Mouse (Mus musculus) ovary, adult 2 months (tissue): Measurements from ENCODE around the gene Ube2i. TPM values are rescaled to one million over a fixed set of nuclear protein-coding genes. Genes with fewer than 3 reads are reported as not detected.

Experiments used
- polyA plus RNA-seq: library from polyadenylated mRNA; depleted of rRNA; stranded (reverse); fragments of >200 nt; gene quantifications from 2 replicates; pipeline ENCODE4 v1.2.3, GENCODE M21; 2012; rRNA removed

Ube2i gene
- 112 and 129 TPM in 2 replicates for polyA plus RNA-seq

DNA sequence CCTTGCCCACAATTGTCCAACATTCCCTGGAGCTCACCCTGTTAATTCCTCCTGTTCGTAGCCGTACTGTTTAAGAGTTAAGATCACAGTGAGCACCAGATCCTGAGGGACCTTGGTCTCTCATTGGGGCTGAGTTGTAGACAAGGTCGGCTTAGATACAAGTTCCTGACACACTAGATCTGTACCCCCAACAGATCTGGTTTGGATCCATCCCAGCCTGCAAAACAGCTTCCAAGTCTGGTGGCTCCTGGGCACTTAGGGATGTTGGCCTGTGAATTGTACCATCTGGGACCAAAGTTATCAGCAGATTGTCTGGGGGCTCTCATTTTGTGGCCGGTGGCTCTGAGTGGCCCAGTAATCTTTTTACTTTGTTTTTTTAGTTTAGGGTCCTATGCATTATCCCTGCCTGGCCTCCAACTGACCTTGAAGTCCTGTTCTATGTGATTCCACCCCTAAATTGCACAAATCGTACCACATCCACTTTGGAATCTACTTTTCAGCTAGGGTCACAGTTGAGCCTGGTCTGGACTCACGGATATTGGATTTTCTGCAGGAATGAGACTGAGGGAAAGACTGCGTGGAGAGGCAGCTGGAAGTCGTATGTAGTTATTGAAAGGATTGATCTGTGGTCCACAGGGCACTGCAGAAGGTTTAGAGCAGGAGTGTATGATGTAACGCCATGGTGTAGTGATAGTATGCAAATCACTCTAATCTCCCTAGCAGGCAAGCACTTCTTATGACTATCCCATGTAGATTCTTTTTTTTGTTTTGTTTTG lies at the start of gene Ube2i:
Ube2i (minus strand) TSS at position 52 of the 776 bp plus-strand sequence.

GRCm38 (mm10) chr17:25318354-25318753 lies 43.9 kb upstream of the Ube2i start, which contains the start of gene Prss29:
TSS of gene Prss29 (plus strand) at chr17:25318654.

GRCm38 (mm10) chr17:25308346-25308745 lies 33.9 kb upstream of the Ube2i start, which contains the start of gene Prss28:
TSS of gene Prss28 (plus strand) at chr17:25308646.

GRCm38 (mm10) chr17:25298094-25298493 lies 23.7 kb upstream of the Ube2i start, which contains the start of gene Prss34:
TSS of gene Prss34 (plus strand) at chr17:25298394.

GRCm38 (mm10) chr17:25256140-25256754 lies 18.2 kb downstream of the Ube2i start, which contains the start of gene Baiap3:
TSS of gene Baiap3 (minus strand) at chr17:25256364.

GRCm38 (mm10) chr17:25239695-25240636 lies 34.5 kb downstream of the Ube2i start, which contains the start of the genes Gnptg and Tsr3:
TSS of gene Gnptg (minus strand) at chr17:25240124.
TSS of gene Tsr3 (plus strand) at chr17:25240170.

Other genes starting within 250 kb of the Ube2i start
- 59.3 and 68.0 TPM in 2 replicates for gene Tmem204, start 191.0 kb downstream of the Ube2i start, polyA plus RNA-seq
- 50.1 and 56.2 TPM in 2 replicates for gene Telo2, start 158.7 kb downstream of the Ube2i start, polyA plus RNA-seq
- gene Ptx4, start 153.9 kb downstream of the Ube2i start, polyA plus RNA-seq, result not detected in 2 replicates
- 41.1 and 43.3 TPM in 2 replicates for gene Clcn7, start 141.2 kb downstream of the Ube2i start, polyA plus RNA-seq
- 0.06 TPM in 1 of 2 replicates, not detected in the other for gene Ccdc154, start 112.2 kb downstream of the Ube2i start, polyA plus RNA-seq
- 2.2 and 2.3 TPM in 2 replicates for gene Gm38655, start 99.2 kb downstream of the Ube2i start, polyA plus RNA-seq
- 12.1 and 12.5 TPM in 2 replicates for gene BC003965, start 90.1 kb downstream of the Ube2i start, polyA plus RNA-seq
- gene Unkl, start 86.2 kb downstream of the Ube2i start, polyA plus RNA-seq, result 23.6 and 27.6 TPM in 2 replicates
- gene Gnptg, start 34.5 kb downstream of the Ube2i start, polyA plus RNA-seq, result 28.6 and 37.7 TPM in 2 replicates
- 37.8 and 39.0 TPM in 2 replicates for gene Tsr3, start 34.5 kb downstream of the Ube2i start, polyA plus RNA-seq
- 10.1 and 19.3 TPM in 2 replicates for gene Baiap3, start 18.3 kb downstream of the Ube2i start, polyA plus RNA-seq
- gene Prss34, start 23.8 kb upstream of the Ube2i start, polyA plus RNA-seq, result 0.40 and 0.59 TPM in 2 replicates
- gene Prss28, start 34.0 kb upstream of the Ube2i start, polyA plus RNA-seq, result not detected in 2 replicates
- gene Prss29, start 44.0 kb upstream of the Ube2i start, polyA plus RNA-seq, result 0.52 and 0.84 TPM in 2 replicates
- 0.79 and 1.6 TPM in 2 replicates for gene Tpsab1, start 70.9 kb upstream of the Ube2i start, polyA plus RNA-seq
- 13.5 and 14.6 TPM in 2 replicates for gene Tpsb2, start 91.7 kb upstream of the Ube2i start, polyA plus RNA-seq
- 0.40 and 0.45 TPM in 2 replicates for gene Tpsg1, start 94.7 kb upstream of the Ube2i start, polyA plus RNA-seq
- 61.2 and 67.3 TPM in 2 replicates for gene Cacna1h, start 159.2 kb upstream of the Ube2i start, polyA plus RNA-seq
- gene Tekt4, start 180.0 kb upstream of the Ube2i start, polyA plus RNA-seq, result 13.3 and 13.9 TPM in 2 replicates
- not detected in 2 replicates for gene Sstr5, start 222.7 kb upstream of the Ube2i start, polyA plus RNA-seq